Mouse (Mus musculus): Measurements from ENCODE around the gene Gm10282. TPM values are rescaled to one million over a fixed set of nuclear protein-coding genes. Genes with fewer than 3 reads are reported as not detected.

Gm10282 gene
- polyA plus RNA-seq (2015; fragmentation: Nextera tagmentation; extraction: Ambion mirVana) = 4.9 and 7.2 TPM in 2 replicates

DNA sequence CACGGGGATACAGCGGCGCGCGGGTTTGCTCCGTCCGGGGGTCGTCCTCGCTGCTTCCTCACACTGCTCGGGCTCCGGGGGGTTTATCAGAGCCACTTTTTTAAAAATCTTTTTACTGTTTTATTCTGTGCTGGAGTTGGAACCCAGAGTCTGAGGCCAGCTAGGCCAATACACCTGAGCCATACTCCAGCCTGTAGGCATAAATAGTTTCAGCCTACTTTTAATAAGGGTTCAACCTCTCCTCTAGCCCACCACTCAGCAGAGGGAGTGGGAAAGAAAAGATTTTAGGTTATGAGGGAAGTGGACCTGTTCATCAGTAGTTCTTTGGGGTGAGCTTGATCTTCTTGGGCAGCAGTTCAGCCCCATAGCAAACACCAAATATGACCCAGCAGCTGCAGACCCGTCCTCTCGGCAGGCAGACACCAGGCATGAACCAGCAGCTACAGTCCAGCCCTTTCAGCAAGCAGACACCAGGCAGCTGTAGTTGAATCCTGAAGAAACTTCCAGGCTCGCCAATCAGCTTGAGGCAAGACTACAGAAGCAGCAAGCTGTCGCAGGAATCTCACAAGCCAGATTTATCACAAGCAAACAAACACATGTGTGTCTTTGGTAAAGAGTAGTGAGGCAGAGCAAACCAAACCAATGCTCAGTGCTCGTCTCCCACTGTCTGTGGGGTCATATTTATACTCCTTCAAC lies at the start of gene Gm10282:
Gene Gm10282 (minus strand): TSS at position 51 of the 696 bp plus-strand sequence.
- H3K36me3 ChIP-seq (replicated peaks) = no peaks in the 10 kb centered on the region
- H3K27me3 ChIP-seq = no peaks in the 10 kb centered on the region
- H3K9me3 ChIP-seq (replicated peaks) = no peaks in the 10 kb centered on the region
- WGBS (ENCODE audit: insufficient replicate concordance) = 72% methylated on average over 16 of the region's 16 CpGs
- H3K4me1 ChIP-seq (replicated peaks) = peaks cover 7% of the 10 kb centered on the region; the same call in 1 of the 2 replicates
- no peak within 1 kb of the TSS for H3K9ac ChIP-seq
- no peak within 1 kb of the TSS for H3K4me2 ChIP-seq
- ATAC-seq (ENCODE audit: insufficient read depth) = no peak
- H3K27ac ChIP-seq (replicated peaks) = no peak within 1 kb of the TSS
- no peak within 1 kb of the TSS for H3K4me3 ChIP-seq (replicated peaks)

DNA sequence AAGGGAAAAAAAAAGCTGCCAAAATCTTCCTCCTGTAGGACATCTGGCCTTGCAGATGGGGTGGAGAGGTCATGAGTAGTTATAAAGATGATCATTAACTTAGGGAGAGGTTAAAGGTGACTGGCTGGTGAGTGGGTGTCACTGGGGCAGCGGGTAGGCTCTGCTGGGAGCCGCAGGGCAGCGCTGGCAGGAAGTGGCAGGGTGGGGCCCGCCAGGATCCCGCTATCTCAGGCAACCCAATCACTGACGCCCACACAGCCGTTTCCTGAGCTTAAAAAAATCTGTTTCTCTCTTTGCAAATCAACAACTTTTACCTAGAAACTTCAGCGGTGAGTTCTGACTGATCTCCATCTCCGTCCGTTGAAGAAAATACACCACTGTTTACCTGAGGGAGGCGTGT lies 49.2 kb upstream of the Gm10282 start:
- Histone ChIP-seq H3K27me3 (no peaks in the 10 kb centered on the region), H3K9ac (no peak overlapping the region), H3K27ac (replicated peaks) (peak overlapping the region; percentile 65), H3K4me3 (replicated peaks) (no peak overlapping the region), H3K9me3 (replicated peaks) (no peaks in the 10 kb centered on the region), H3K4me1 (replicated peaks) (peaks cover 53% of the 10 kb centered on the region), H3K36me3 (replicated peaks) (peaks cover 37% of the 10 kb centered on the region), H3K4me2 (peak overlapping the region; percentile 14; the same call in 1 of the 2 replicates)
- WGBS (ENCODE audit: insufficient replicate concordance) = 3% methylated on average over 11 of the region's 11 CpGs
- peak; percentile 57; the same call in 1 of the 2 replicates for ATAC-seq (ENCODE audit: insufficient read depth)

DNA sequence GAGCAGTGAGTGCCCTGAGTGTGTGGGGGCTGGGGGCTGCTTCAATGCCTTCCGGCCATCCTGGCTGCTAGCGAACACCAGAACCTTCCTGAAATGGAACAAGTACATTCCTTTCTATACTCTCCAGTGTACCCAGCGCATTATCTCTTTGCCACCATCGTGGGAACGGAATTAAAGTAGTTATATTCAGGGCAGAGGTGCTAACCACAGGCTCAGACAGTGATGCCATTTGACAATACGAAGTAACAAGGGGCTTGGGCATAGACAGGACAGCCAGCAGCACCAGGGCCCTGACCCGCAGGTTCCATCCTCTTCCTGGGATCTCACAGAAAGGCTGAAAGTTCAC lies 48.6 kb upstream of the Gm10282 start:
- no peak for ATAC-seq (ENCODE audit: insufficient read depth)
- peaks cover 59% of the 10 kb centered on the region for H3K4me1 ChIP-seq (replicated peaks)
- peak overlapping the region; percentile 48; the same call in 1 of the 2 replicates for H3K27ac ChIP-seq (replicated peaks)
- H3K4me3 ChIP-seq (replicated peaks) = no peak overlapping the region
- H3K9me3 ChIP-seq (replicated peaks) = no peaks in the 10 kb centered on the region
- H3K27me3 ChIP-seq = no peaks in the 10 kb centered on the region
- no peak overlapping the region for H3K9ac ChIP-seq
- WGBS (ENCODE audit: insufficient replicate concordance) = 52% methylated on average over 7 of the region's 7 CpGs
- no peak overlapping the region for H3K4me2 ChIP-seq
- H3K36me3 ChIP-seq (replicated peaks) = peaks cover 31% of the 10 kb centered on the region

DNA sequence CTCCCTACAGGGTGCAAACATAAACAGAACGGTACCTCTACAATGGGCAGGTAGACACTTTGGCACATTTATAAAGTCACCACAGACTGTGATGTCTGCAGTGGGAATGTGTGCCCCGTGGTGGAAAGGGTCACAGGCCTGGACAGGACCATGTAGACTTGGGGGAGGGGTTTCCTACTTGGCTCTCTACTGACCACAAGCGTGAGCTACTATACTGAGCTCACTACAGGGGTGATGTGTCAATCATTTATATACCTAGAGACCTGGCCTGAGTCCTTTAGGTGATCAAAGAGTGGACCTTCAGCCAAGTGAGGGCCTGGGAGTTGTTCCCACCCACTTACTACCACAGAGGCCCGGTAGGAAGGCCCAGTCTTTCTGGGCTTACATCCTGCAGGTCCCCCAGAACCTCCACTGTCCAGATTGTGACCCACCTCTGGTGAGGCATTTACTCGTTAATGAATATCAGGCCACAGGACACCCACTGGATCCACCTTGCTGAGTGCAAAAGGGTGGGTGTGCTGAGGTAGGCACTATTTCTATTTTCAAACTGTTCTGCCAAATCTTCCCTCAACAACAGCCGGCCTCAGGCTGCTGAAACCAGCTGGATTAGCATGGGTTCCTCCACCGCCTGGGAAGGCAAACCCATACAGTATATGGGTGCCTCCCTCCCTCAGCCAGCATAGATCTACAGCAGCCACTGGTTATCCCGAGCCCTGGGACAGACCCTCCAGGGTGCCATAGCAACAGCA lies 48.1 kb upstream of the Gm10282 start:
- Histone ChIP-seq H3K9ac (no peak overlapping the region), H3K9me3 (replicated peaks) (no peaks in the 10 kb centered on the region), H3K27ac (replicated peaks) (peak overlapping the region; percentile 48; the same call in 1 of the 2 replicates), H3K4me1 (replicated peaks) (peaks cover 64% of the 10 kb centered on the region), H3K4me3 (replicated peaks) (no peak overlapping the region), H3K4me2 (no peak overlapping the region), H3K27me3 (no peaks in the 10 kb centered on the region), H3K36me3 (replicated peaks) (peaks cover 27% of the 10 kb centered on the region)
- WGBS (ENCODE audit: insufficient replicate concordance) = 65% methylated on average over 8 of the region's 8 CpGs
- ATAC-seq (ENCODE audit: insufficient read depth) = peak; percentile 44

DNA sequence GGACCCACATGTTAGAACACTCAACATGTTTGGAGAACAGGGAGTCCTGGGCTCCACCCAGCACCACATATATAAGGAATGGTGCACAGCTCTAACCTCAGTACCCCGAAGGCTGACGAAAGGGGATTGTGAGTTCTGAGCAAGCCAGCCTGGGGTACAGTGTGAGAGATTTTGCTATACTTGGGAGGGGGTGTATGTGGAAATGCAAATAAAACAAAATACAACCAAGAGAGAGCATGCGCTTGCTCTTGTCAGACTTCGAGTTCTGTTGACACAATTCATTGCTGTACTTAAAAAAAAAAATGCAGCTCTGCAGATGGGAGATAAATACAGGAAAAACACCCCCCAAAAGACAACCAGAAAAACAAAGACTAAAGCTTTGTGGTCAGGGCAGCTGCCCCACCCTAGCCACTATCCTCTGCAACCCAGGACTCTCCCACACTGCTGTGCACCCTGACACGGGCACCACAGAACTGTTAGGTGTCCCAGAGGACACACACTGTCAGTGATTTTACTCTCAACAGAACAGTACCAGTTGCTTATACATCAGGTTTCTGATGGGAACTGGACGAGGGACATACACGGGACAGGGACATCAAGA lies 46.4 kb upstream of the Gm10282 start:
- no peak overlapping the region for H3K27ac ChIP-seq (replicated peaks)
- H3K4me1 ChIP-seq (replicated peaks) = peaks cover 70% of the 10 kb centered on the region
- peaks cover 11% of the 10 kb centered on the region; the same call in 1 of the 2 replicates for H3K36me3 ChIP-seq (replicated peaks)
- H3K4me3 ChIP-seq (replicated peaks) = no peak overlapping the region
- no peaks in the 10 kb centered on the region for H3K27me3 ChIP-seq
- no peak overlapping the region for H3K4me2 ChIP-seq
- H3K9ac ChIP-seq = no peak overlapping the region
- H3K9me3 ChIP-seq (replicated peaks) = no peaks in the 10 kb centered on the region
- 57% methylated on average over 7 of the region's 7 CpGs for WGBS (ENCODE audit: insufficient replicate concordance)
- no peak for ATAC-seq (ENCODE audit: insufficient read depth)

DNA sequence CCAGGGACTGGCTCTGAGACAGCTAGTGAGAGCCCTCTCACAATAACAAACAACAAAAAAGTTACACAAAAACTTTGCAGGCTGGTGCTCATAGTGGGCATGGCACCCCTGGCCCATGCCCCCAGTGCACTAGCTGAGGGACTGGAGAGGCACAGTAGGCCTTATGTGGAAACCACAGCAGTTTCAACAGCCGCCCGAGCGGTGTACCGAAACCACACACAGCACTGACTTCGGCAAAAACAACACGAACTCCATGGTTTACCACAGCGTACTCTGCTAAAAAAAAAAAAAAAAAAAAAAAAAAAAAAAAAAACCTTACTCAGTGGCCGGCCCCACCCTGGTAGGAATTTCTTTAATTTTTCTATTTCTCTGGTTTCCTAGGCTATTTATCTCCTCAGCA lies 45.7 kb upstream of the Gm10282 start:
- Histone ChIP-seq H3K9ac (no peak overlapping the region), H3K36me3 (replicated peaks) (peaks cover 7% of the 10 kb centered on the region; the same call in 1 of the 2 replicates), H3K9me3 (replicated peaks) (no peaks in the 10 kb centered on the region), H3K27me3 (no peaks in the 10 kb centered on the region), H3K4me2 (no peak overlapping the region), H3K27ac (replicated peaks) (peak overlapping the region; percentile 31; the same call in 1 of the 2 replicates), H3K4me3 (replicated peaks) (no peak overlapping the region), H3K4me1 (replicated peaks) (peaks cover 67% of the 10 kb centered on the region)
- 28% methylated on average over 8 of the region's 8 CpGs for WGBS (ENCODE audit: insufficient replicate concordance)
- no peak for ATAC-seq (ENCODE audit: insufficient read depth)

DNA sequence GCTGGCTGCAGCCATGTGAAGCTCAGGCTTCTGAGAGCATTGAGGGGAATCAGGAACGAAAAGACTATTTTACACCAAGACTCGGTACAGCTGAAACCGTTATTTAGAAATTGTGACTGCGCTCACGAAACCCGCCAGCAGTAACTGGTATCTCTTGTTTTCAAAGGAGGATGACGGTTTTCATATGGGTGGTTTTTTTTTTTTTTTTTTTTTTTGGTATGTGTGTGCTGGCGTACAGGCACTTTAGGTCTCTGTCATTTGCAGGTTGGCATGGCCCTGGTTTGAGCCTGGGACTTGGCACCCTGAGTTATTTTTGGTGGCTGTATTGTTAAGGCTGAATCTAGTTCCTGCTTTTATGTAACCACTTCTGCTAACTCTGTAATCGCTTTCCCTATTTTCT lies 44.8 kb upstream of the Gm10282 start:
- no peak for ATAC-seq (ENCODE audit: insufficient read depth)
- Histone ChIP-seq H3K27ac (replicated peaks) (0 out of 2 replicates have a peak overlapping the region, but pooled peaks have one; percentile 31), H3K4me3 (replicated peaks) (no peak overlapping the region), H3K9ac (no peak overlapping the region), H3K36me3 (replicated peaks) (peaks cover 7% of the 10 kb centered on the region; the same call in 1 of the 2 replicates), H3K4me1 (replicated peaks) (peaks cover 58% of the 10 kb centered on the region), H3K9me3 (replicated peaks) (no peaks in the 10 kb centered on the region), H3K27me3 (no peaks in the 10 kb centered on the region), H3K4me2 (no peak overlapping the region)
- WGBS (ENCODE audit: insufficient replicate concordance) = 58% methylated on average over 9 of the region's 9 CpGs

DNA sequence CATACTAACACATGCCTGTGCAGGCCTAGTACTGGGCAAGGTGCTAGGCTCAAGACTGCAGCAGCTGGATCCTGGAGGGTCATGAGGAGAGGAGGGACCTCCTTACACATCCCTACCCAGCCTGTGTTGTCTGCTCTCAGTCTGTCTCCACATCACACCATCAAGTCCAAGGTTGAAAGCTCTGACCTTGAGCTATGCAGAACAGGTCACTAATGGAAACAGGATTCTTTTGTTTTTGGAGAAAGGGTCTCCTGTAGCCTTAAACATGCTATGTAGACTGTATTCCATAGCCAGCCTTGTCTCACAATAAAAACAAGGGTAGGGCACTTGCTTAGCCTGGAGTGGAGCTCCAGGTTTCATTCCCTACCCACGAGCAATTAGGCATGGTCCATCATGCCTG lies 43.9 kb upstream of the Gm10282 start:
- Histone ChIP-seq H3K9me3 (replicated peaks) (no peaks in the 10 kb centered on the region), H3K4me3 (replicated peaks) (no peak overlapping the region), H3K9ac (no peak overlapping the region), H3K36me3 (replicated peaks) (peaks cover 13% of the 10 kb centered on the region), H3K27me3 (no peaks in the 10 kb centered on the region), H3K4me2 (no peak overlapping the region), H3K4me1 (replicated peaks) (peaks cover 50% of the 10 kb centered on the region), H3K27ac (replicated peaks) (no peak overlapping the region)
- ATAC-seq (ENCODE audit: insufficient read depth) = no peak
- 80% methylated on average over 1 of the region's 1 CpGs for WGBS (ENCODE audit: insufficient replicate concordance)

DNA sequence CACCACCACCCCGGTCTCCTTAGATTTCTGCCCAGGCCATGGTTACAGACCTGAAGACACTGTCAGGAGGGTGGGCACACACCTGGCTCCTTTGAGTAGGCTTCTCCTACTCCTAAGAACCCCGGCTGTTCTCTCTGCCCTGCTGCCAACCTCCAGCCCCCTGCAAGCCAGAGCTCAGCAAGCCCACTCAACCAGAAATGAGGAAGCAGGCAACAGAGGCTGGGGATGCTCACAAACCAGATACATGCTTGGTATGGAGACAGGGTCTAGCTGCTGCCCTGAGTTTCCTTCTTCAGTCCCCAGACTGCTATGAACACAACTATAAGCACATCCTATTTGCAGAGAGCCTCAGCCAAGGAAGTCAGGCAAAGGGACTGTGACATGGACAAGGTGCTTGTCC lies 43.1 kb upstream of the Gm10282 start:
- peaks cover 41% of the 10 kb centered on the region for H3K4me1 ChIP-seq (replicated peaks)
- no peak overlapping the region for H3K9ac ChIP-seq
- H3K36me3 ChIP-seq (replicated peaks) = peaks cover 17% of the 10 kb centered on the region
- 82% methylated on average over 2 of the region's 2 CpGs for WGBS (ENCODE audit: insufficient replicate concordance)
- no peaks in the 10 kb centered on the region for H3K9me3 ChIP-seq (replicated peaks)
- no peak overlapping the region for H3K4me3 ChIP-seq (replicated peaks)
- H3K27ac ChIP-seq (replicated peaks) = no peak overlapping the region
- no peaks in the 10 kb centered on the region for H3K27me3 ChIP-seq
- no peak overlapping the region for H3K4me2 ChIP-seq
- no peak for ATAC-seq (ENCODE audit: insufficient read depth)

DNA sequence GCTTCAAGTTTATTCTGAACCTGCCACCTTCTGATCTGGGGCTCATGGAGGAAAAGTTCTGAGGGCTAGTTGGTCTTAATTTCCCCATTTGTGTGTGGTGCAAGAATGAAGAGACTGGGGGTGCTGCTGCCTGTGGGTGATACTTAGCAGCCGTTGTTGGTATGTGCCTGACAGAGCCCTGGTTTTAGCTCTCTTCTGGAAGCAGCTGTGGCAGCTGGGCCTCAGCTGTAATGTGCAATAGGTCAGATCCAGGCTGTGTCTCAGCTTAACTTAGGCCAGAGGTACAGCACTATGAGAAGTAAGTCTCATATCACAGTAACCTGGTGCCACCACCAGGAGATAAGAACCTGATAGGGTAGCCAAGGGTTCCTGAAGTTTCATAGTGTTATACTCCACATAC lies 42.5 kb upstream of the Gm10282 start:
- no peak for ATAC-seq (ENCODE audit: insufficient read depth)
- 52% methylated on average over 1 of the region's 1 CpGs for WGBS (ENCODE audit: insufficient replicate concordance)
- Histone ChIP-seq H3K27me3 (no peaks in the 10 kb centered on the region), H3K36me3 (replicated peaks) (peaks cover 19% of the 10 kb centered on the region), H3K27ac (replicated peaks) (no peak overlapping the region), H3K9ac (no peak overlapping the region), H3K4me2 (no peak overlapping the region), H3K9me3 (replicated peaks) (no peaks in the 10 kb centered on the region), H3K4me3 (replicated peaks) (no peak overlapping the region), H3K4me1 (replicated peaks) (peaks cover 35% of the 10 kb centered on the region)

DNA sequence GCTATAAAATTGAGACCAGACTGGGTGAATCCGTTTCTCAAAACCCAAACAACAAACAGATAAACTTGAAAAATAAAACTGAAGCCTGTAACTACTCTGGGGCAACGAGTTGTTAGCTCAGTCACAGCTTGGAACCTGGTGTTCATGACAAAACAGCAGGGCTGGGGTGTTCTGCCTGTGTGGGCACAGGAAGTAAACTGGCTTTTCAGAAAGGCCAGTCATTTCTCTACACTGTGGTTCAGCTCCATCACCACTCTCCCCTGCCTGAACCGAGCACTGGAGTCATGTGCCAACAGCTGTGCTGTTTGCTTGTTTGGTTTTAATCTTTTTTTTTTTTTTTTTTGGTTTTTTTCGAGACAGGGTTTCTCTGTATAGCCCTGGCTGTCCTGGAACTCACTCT lies 38.7 kb upstream of the Gm10282 start:
- ATAC-seq (ENCODE audit: insufficient read depth) = no peak
- Histone ChIP-seq H3K9ac (no peak overlapping the region), H3K4me3 (replicated peaks) (no peak overlapping the region), H3K9me3 (replicated peaks) (no peaks in the 10 kb centered on the region), H3K36me3 (replicated peaks) (peaks cover 52% of the 10 kb centered on the region), H3K27ac (replicated peaks) (no peak overlapping the region), H3K4me2 (no peak overlapping the region), H3K4me1 (replicated peaks) (peaks cover 12% of the 10 kb centered on the region; the same call in 1 of the 2 replicates), H3K27me3 (no peaks in the 10 kb centered on the region)
- 65% methylated on average over 4 of the region's 4 CpGs for WGBS (ENCODE audit: insufficient replicate concordance)

All from liver, embryonic 15.5 days (tissue).